Mouse (Mus musculus): ENCODE measurements around the gene AU040320.
A peak's percentile ranks its signal among the peaks of the same experiment; 100 is the strongest.

Gene AU040320

DNA sequence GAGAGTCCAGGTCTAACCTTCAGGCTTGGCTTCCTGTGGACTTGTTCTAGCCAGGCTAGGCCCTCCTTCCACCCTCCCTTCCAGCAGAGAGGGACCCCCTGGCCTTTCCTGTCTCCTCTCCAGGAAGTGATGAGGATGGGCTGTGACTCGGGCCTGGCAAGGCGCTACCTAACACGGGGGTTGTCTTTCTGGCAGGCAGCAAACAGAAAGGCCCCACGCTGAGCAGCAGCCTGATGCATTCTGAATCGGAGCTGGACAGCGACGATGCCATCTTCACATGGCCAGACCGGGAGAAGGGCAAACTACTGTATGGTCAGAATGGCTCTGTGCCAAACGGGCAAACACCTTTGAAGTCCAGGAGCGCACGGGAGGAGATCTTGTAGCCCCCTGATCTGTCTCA lies 99.6 kb downstream of the AU040320 start:
- DNase-seq (ENCODE audit: low read depth, low spot score), result no peak

DNA sequence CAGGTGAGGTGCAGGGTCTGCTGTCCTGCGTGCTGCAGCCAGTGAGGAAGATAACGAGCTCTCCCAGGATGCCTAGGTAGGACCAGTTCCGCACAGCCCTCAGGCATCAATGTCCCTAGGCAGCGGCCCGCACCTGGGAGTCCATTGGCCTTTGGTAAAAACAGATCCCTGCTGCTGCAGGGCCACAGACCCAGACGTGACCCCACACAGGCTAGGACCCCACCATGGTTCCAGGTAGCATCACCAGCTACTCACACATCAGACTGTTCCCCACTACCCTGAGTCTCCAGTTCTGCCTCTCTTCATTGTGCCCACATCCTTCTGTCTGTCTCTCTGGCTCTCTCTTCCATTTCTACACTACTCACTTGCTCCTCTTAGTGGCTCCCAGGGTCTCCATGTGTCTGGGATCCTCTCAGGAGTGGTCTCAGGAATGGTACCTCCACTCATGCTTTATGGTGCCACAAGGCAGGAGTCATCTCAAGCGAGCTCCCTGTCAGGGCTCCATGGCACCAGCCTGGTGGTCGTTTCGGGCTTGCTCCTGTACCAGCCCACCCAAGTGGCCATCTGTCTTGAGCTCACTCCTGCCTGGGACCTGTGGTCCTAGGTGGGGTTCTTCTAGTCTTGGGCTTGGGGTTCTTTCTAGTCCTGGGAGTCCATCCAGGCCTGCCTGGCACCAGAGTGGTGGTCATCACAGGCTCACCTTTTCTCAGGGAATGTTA lies 107.1 kb downstream of the AU040320 start:
- DNase-seq (ENCODE audit: low read depth, low spot score), result no peak

DNA sequence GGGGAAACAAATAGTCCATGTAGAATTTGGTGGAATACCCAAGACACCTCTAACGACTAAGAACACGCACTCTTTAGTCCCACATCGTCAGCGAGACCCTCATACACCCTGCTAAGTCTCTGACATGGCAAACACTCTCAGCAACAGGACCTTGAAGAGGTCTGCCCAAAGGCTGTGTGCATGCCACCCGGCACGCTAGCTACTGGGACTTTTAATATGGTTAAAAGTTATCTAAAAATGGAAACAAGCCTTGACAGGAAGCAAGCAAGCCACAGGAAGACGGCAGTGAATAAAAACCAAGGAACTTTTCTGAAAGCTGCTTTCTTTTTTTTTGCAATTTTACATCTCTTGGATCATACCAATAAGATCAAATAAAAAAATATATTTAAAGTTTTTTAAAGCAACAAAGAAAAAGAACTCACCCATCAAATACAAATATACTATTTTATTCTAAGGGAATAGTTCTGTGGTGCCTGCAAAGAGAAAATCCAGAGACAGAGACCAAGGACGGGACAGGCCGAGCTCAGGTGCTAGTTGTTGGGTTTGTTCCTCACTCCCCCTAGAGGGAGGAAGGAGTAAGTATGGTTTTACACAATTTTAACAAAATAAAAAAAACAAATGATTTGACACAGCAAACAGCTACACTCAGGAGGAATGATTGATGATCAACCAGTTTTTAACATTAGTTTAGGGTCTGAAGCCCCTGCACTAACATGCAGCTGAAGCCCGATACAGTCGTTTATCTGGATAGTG lies 108.3 kb downstream of the AU040320 start:
- peak; percentile 58 for DNase-seq (ENCODE audit: low read depth, low spot score)

DNA sequence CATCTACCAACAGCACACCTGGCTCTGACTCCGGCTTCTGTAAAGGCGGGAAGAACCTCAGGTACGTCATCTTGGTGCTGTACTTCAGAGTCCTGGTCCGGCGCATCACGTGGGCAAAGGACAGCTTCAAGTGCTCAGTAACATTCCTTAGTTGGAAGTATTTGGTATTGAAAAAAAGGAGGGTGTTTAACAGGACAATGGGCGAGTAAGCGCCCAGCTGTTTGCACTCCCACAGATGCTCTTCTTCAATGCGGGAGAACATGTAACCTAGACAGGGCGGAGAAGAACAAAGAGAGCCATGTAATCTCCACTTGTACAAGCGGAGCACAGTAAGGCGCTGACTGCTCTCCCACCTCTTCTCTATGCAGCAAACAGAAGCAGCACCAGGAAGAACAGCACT lies 115.4 kb downstream of the AU040320 start:
- no peak for DNase-seq (ENCODE audit: low read depth, low spot score)

DNA sequence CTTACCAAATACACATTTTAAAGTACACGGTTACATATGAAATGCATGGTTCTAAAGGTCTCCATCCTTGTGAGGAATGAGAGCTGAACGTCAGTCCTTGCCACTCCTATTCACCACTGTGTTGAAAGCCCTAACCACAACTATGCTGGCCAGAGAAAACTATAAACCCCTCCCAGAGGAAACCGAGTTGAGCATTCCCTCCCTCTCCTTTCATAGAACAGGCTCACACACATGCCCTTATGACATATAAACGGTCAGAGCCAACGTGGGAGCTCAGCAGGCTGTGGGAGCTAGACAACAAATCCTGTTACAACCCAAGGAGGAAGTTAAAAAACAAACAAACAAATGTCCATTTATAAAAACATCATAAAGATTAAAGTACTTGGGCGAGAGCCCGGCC lies 119.4 kb downstream of the AU040320 start:
- no peak for DNase-seq (ENCODE audit: low read depth, low spot score)

DNA sequence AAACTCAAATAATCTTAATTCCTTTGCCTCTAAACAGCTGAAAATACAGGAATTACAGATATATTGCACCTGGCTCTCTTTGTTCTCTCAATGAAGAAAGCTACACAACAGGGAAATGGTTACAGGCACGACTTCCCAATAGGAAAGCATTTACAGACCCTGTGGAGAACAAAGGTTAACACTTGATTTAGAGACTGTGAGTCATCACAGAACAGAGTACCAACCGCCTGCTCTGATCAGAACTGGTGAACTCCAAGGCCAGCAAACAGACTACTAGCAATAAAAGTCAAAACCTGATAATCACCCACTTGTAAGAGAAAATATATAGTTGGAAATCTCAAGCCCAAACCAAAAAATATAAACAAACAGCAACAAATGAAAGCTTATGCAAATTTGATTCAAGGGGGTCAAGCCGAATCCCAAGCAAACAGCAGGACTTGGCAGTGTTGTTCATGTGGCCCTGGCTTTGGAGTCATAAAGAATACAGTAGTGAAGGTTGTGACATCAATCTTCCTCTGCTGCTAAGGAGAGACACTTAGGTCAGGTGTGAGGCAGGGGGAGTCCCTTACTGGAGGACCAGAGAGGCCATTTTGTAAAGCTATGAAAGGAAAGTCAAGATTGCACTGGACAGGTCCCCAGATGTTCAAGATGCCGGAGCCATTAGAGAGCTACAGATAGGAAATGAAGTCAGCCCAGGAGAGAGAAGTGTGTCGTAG lies 126.4 kb downstream of the AU040320 start:
- no peak for DNase-seq (ENCODE audit: low read depth, low spot score)

- DNase-seq (ENCODE audit: low read depth, low spot score), result no peak
Measured at GRCm38 (mm10) chr4:126883602-126884001, 130.3 kb downstream of the AU040320 start.

- DNase-seq (ENCODE audit: low read depth, low spot score), result peak; percentile 10
Measured at GRCm38 (mm10) chr4:126885953-126886352, 132.6 kb downstream of the AU040320 start.

DNA sequence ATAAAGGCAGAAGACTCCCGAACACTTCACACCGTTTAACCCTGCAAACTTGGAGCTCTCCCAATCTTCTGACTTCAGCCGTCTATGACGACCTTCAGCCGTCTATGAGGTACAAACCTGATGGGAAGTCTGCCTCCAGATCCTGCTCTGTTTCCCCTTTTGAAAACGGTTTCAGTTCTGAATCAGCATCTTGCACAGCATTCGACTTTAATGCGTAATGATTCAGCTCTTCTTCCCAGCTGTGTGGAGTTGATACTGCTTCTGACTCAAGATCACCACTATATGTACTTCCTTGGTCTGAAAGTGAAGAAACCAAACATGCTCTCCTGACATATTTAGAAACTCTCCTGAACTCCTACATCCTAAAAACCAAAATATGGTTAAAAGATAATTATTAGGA lies 136.5 kb downstream of the AU040320 start:
- DNase-seq (ENCODE audit: low read depth, low spot score), result no peak

Measured in CD4-positive, CD25-positive, alpha-beta regulatory T cell, adult 2 months (primary cell).